Mouse (Mus musculus): ENCODE results near the gene C1s1.

DNA sequence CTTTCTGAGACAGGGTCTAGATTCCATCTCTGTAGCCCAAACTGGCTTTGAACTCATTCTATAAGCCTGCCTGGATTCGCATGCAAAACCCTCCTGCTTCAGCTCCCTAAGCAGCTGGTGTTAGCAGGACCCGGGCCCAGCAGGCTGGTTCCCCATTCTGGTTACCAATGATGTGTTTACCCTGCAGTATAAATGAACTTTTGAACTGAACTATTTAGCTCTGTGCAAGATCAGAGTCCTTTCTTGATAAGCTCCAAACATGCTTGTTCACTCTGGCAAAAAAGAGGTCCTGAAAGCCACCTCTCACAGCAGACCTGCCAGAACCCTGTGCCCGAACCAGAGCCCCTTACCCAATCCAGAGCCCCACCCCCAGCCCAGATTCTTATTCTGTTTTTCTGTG is 14.3 kb downstream of the C1s1 start:
- TF ChIP-seq ZC3H11A (IDR thresholded peaks at IDR 0.05; ENCODE audit: low read depth, low read length) (no peak), POLR2A (IDR thresholded peaks at IDR 0.05; ENCODE audit: low read depth, low read length) (no peak), RCOR1 (conservative IDR thresholded peaks at IDR 0.05; ENCODE audit: low read depth, low read length) (no peak), CTCF (conservative IDR thresholded peaks at IDR 0.05 in 1 of 2, IDR thresholded peaks at IDR 0.05 in 1 of 2; ENCODE audit: low read depth in 2 of 2, low read length in 2 of 2) (no peak), USF1 (IDR thresholded peaks at IDR 0.05; ENCODE audit: low read depth, low read length) (no peak), IRF4 (IDR thresholded peaks at IDR 0.05; ENCODE audit: low read depth, low read length) (no peak), TCF12 (IDR thresholded peaks at IDR 0.05; ENCODE audit: low read depth, low read length) (no peak), MXI1 (IDR thresholded peaks at IDR 0.05; ENCODE audit: low read depth, low read length) (no peak), RAD21 (IDR thresholded peaks at IDR 0.05; ENCODE audit: low read depth, low read length) (no peak), TBP (conservative IDR thresholded peaks at IDR 0.05; ENCODE audit: low read depth, low read length) (no peak), SMC3 (IDR thresholded peaks at IDR 0.05; ENCODE audit: low read depth, low read length) (no peak), EP300 (IDR thresholded peaks at IDR 0.05; ENCODE audit: low read length) (no peak), MAZ (IDR thresholded peaks at IDR 0.05; ENCODE audit: low read depth, low read length) (no peak), MEF2A (IDR thresholded peaks at IDR 0.05; ENCODE audit: borderline replicate concordance, low read depth, low read length) (no peak)

All from CH12.LX (cell line).